Mouse (Mus musculus): ENCODE data around the gene Igsf23. TPM values are rescaled to one million over a fixed set of nuclear protein-coding genes. Genes with fewer than 3 reads are reported as not detected.
"Not testable (repeated sequence)": the region's sequence is repeated elsewhere in the genome, so short reads cannot be mapped to it uniquely, and the experiment has no call there.

Gene Igsf23
- polyA plus RNA-seq, 1 experiment from 2014 or later: not detected

DNA sequence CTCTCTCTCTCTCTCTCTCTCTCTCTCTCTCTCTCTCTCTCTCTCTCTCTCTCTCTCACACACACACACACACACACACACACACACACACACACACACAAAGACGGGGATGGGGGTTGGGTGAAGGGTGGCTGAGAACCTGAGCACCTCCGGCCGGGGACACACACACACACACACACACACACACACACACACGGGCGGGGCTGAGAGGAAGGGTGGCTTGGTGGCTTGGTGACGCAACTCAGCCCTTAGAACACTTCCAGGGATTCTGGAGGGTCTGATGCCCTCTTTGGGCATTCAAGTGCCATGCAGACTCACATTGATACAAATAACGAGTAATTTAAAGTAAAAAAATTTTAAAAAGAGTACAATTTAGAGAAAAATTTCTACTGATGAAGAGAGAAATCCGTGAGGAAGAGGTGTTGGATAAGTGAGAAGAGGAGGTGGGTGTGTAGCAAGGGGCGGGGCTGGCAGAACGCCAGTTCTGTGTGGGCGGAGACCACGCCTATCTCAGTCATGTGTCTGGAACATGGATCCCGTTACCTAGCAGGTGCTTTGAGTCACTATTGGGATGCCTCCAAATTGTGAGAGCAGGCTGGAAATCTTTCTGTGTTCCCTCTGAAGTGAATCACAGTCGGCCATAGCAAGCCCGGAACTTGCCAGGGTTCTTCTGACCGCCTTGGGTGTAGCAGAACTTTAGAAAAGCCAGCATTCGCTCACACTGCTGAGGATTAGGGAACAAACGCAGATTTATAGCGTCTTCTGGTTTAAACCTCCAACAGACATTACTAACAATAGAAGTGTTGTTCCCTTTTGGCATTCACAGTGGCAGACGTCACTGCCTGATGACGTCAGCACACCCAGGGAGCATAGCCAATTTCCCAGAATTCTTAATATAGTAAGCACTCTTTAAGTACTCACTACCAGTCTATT, 17.4 kb downstream of the Igsf23 start:
- H3K27ac ChIP-seq: no peak overlapping the region
- H3K4me3 ChIP-seq (replicated peaks): peak overlapping the region; percentile 21
- H3K36me3 ChIP-seq: no peaks in the 10 kb centered on the region
- 29% methylated on average over 21 of the region's 21 CpGs for WGBS
- H3K27me3 ChIP-seq: no peaks in the 10 kb centered on the region; the same call in 1 of the 2 replicates
- no peaks in the 10 kb centered on the region for H3K9me3 ChIP-seq
- peak; percentile 70 for ATAC-seq
- peak overlapping the region; percentile 44 for H3K4me2 ChIP-seq (replicated peaks)
- H3K4me1 ChIP-seq (replicated peaks): peaks cover 3% of the 10 kb centered on the region
- no peak overlapping the region for H3K9ac ChIP-seq (replicated peaks)

DNA sequence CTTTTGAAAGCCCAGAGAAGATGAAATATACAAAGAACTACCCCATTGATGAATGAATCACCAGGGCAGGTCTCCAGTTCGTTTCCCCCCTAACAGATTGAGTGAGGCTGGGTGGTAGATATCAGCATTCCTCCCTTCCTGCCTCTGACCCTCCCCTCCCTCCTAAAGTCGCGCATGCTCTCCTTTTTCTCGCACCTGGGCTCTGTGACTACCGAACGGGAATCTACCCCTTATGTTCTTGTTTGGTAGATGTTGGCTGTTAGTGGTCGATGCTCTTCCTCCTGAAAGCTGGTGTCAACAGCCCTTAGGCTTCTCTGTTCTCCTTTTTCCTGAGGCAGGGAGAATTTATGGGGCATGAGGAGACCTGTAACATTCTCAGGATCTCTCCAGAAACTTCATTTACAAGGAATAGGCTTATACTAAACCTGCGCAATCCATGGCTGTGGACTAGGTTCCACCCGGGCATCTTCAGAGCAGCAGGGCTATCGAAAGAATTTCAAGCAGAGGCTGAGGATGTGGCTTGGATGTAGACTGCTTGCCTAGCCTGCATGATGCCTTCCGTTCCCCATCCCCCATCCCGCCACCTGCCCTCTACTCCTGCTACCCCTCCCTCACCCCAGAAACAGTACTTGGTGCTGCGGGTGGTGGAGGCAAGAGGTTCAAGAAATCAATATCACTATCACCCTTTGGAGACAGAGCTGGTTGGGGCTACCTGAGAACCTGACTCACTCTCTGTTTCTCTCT, 18.3 kb downstream of the Igsf23 start:
- WGBS: 28% methylated on average over 13 of the region's 13 CpGs
- no peak overlapping the region for H3K27ac ChIP-seq
- no peaks in the 10 kb centered on the region for H3K36me3 ChIP-seq
- no peaks in the 10 kb centered on the region for H3K9me3 ChIP-seq
- peak overlapping the region; percentile 44; the same call in 1 of the 2 replicates for H3K4me2 ChIP-seq (replicated peaks)
- H3K9ac ChIP-seq (replicated peaks): no peak overlapping the region
- peaks cover 3% of the 10 kb centered on the region for H3K4me1 ChIP-seq (replicated peaks)
- no peak overlapping the region for H3K4me3 ChIP-seq (replicated peaks)
- no peaks in the 10 kb centered on the region; the same call in 1 of the 2 replicates for H3K27me3 ChIP-seq
- ATAC-seq: peak; percentile 37; the same call in 1 of the 2 replicates

DNA sequence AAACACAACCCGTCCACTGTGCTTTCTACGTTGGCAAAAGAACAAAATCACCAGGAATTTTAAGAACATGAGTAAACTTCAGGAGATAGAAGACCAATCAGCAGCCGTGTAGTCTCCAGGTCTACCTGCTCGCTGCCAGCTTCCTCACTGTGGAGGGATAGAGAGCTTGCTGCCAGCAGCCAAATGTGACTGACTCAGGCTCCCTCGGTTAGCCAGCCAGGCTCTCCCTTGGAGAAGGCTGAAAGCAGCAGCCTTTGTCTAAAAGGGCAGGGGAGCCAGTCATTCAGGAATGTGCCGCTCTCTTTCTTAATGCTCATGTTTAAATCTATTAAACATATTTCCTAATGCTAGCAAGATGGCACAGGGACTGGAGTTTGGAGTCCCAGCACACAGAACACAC, 20.1 kb downstream of the Igsf23 start:
- H3K4me3 ChIP-seq (replicated peaks); ATAC-seq; H3K27me3 ChIP-seq; H3K4me2 ChIP-seq (replicated peaks); H3K27ac ChIP-seq; H3K4me1 ChIP-seq (replicated peaks); H3K36me3 ChIP-seq; H3K9ac ChIP-seq (replicated peaks); H3K9me3 ChIP-seq: not testable (repeated sequence)
- WGBS: 80% methylated on average over 6 of the region's 6 CpGs

DNA sequence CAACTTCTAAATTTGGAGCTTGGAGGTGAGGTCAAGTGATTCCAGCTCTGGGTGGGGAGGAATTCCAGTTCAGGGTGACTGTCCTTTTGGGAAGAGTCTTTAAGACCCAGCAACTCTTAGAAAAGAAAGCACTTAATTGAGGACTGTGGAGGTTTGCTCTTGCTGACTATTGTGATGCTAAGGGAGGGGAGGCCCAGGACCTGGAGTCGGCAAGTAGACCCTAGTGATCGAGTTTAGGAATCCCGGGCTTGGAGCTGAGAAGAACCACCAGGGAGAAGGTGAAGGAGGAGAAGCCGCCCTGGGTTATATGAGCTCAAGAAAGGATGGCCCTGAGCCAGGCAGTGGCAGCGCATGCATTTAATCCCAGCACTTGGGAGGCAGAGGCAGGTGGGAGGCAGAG, 22.1 kb downstream of the Igsf23 start:
- H3K27me3 ChIP-seq: no peaks in the 10 kb centered on the region; the same call in 1 of the 2 replicates
- no peak overlapping the region for H3K9ac ChIP-seq (replicated peaks)
- peaks cover 5% of the 10 kb centered on the region for H3K4me1 ChIP-seq (replicated peaks)
- H3K27ac ChIP-seq: no peak overlapping the region
- H3K4me2 ChIP-seq (replicated peaks): no peak overlapping the region
- ATAC-seq: no peak
- WGBS: 63% methylated on average over 5 of the region's 5 CpGs
- no peaks in the 10 kb centered on the region for H3K36me3 ChIP-seq
- H3K4me3 ChIP-seq (replicated peaks): no peak overlapping the region
- no peaks in the 10 kb centered on the region for H3K9me3 ChIP-seq

DNA sequence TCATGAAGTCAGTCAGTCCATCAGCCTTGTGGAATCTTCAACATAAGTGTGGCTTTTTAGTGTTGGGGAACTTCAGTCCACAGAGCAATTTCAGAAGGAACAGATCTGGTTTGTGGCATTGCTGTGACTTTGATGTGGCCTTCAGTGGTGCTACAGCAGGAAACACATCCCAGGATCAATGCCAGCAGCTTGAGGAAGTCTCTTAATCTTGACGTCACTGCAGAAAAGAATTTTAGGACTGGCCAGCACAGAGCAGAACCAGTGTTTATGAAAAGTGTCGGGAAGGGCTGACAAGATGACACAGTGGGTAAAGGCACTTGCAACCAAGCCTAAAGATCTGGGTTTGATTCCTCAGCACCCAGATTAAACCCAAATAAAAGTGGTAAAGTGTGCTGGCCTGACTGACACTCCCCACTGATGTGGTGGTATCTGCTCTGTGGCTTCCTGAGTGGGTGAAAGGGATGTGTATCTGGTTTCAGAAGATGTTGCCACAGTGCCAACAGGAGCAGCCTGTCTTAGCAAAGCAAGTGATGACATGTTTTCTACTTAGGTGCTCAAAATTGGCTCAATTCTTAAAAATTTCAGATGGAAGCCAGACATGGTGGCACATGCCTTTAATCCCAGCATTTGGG, 23.6 kb downstream of the Igsf23 start:
- no peaks in the 10 kb centered on the region for H3K27me3 ChIP-seq
- H3K9me3 ChIP-seq: no peaks in the 10 kb centered on the region
- no peak overlapping the region for H3K4me2 ChIP-seq (replicated peaks)
- H3K27ac ChIP-seq: no peak overlapping the region
- no peak for ATAC-seq
- H3K9ac ChIP-seq (replicated peaks): no peak overlapping the region
- no peak overlapping the region for H3K4me3 ChIP-seq (replicated peaks)
- 0 out of 2 replicates have a peak, but pooled peaks cover 2% of the 10 kb centered on the region for H3K4me1 ChIP-seq (replicated peaks)
- WGBS: 89% methylated on average over 2 of the region's 2 CpGs
- H3K36me3 ChIP-seq: no peaks in the 10 kb centered on the region

DNA sequence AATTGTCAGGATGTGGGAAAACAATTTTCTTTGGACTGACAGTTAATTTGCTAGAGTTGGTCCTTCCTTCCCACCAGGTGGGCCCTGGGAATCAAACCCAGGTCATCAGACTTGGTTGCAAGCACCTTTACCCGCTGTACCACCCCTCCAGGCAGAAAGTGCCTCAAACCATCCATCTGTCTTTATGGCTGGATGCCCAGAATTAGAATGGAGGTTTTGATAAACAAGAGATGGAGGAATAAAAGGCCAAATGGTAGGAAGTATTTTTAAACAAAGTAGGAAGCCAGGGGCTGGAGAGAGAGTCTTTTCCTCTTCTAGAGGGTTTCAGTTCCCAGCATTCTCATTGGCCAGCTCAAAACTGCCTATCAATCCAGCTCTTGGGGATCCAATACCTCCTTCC, 25.2 kb downstream of the Igsf23 start:
- ATAC-seq: no peak
- Histone ChIP-seq H3K4me1 (replicated peaks) (0 out of 2 replicates have a peak, but pooled peaks cover 2% of the 10 kb centered on the region), H3K9me3 (no peaks in the 10 kb centered on the region), H3K36me3 (no peaks in the 10 kb centered on the region), H3K4me2 (replicated peaks) (no peak overlapping the region), H3K9ac (replicated peaks) (no peak overlapping the region), H3K4me3 (replicated peaks) (no peak overlapping the region), H3K27ac (no peak overlapping the region), H3K27me3 (no peaks in the 10 kb centered on the region)
- WGBS: 76% methylated on average over 1 of the region's 1 CpGs

DNA sequence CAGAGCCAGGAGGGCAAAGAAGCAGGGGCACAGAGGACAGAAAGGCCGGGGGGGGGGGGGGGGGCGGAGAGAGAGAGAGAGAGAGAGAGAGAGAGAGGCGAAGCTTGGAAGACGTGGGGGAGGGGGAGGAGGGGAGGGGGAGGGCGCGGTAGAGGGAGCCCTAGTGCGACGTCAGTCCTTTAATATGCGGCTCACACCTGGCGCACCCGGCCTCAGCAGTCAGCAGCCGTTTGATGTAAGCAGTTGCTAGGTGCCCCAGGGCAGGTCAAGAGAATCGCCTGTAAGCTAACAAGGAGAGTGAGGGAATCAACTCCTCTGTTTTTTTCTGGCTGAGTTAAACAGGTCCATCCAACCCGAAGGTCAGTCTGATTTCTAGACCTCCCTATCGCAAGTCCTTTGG, 26.8 kb downstream of the Igsf23 start:
- Histone ChIP-seq H3K4me2 (replicated peaks) (0 out of 2 replicates have a peak overlapping the region, but pooled peaks have one; percentile 20), H3K9me3 (no peaks in the 10 kb centered on the region), H3K4me1 (replicated peaks) (0 out of 2 replicates have a peak, but pooled peaks cover 2% of the 10 kb centered on the region), H3K27ac (no peak overlapping the region), H3K4me3 (replicated peaks) (no peak overlapping the region), H3K9ac (replicated peaks) (no peak overlapping the region; the same call in 1 of the 2 replicates), H3K27me3 (no peaks in the 10 kb centered on the region), H3K36me3 (no peaks in the 10 kb centered on the region)
- WGBS: 12% methylated on average over 11 of the region's 15 CpGs
- no peak for ATAC-seq

DNA sequence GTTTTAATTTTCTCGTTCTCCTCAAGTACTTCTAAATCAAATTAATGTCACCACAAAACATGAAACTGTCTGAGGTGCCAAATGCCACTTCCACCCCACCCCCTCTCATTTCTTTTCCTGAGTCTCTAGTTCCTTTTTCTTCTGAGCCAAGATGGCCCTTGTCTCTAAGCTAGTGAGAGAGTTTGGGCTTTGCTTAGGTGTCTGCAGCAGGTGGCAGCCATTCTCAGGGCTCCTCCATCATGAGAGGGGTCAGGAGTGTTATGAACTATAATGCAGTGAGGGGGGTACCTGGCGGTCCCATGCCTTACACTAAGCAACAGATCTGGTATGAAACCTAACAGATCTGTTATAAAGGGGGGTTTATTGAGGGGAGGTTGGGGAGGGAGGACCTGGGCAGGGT, 27.2 kb downstream of the Igsf23 start:
- 58% methylated on average over 2 of the region's 2 CpGs for WGBS
- ATAC-seq: no peak
- Histone ChIP-seq H3K27ac (no peak overlapping the region), H3K4me3 (replicated peaks) (no peak overlapping the region), H3K9ac (replicated peaks) (no peak overlapping the region), H3K4me2 (replicated peaks) (0 out of 2 replicates have a peak overlapping the region, but pooled peaks have one; percentile 20), H3K27me3 (no peaks in the 10 kb centered on the region), H3K4me1 (replicated peaks) (0 out of 2 replicates have a peak, but pooled peaks cover 2% of the 10 kb centered on the region), H3K9me3 (no peaks in the 10 kb centered on the region), H3K36me3 (no peaks in the 10 kb centered on the region)

DNA sequence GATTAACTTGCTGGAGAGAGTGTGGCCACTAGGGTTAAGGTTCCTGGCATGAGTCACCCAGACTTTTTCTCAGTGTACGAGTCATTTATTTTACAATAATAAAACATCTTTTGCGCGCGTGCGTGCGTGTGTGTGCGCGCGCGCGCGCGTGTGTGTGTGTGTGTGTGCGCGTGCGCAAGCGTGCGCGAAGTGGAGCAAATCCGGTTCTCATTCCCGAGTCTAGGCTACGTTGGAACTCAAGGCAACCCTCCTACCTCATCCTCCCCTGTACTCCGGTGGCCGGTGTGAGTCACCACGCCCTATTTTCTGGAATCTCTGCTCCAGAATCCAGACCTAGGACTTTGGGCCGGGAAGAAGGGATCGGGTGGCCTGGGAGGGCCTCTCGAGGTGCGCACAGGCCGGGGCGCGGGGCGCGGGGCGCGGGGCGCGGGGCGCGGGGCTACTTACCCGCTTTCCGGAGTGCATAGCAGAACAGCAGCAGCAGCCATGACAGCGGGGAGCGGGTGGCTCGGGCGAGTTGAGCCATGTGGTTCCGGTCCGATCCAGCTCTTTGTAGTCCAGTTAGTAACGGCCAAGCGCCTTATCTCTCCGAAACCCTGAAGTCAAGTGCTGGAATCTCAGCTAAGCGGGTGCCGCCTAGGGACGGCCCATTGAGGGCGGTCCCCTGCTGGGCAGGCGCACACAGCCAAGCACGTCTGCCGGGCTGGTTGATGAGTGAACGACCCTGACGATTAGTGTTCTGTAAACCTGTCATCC, 29.9 kb downstream of the Igsf23 start, which contains the start of gene Pvr:
Gene Pvr, minus strand, starts transcription at position 655 of the 756 bp plus-strand sequence.
- ATAC-seq: peak; percentile 86
- 0 out of 2 replicates have a peak, but pooled peaks cover 2% of the 10 kb centered on the region for H3K4me1 ChIP-seq (replicated peaks)
- peak within 1 kb of the TSS; percentile 61 for H3K4me3 ChIP-seq (replicated peaks)
- H3K27ac ChIP-seq: peak within 1 kb of the TSS; percentile 82
- H3K4me2 ChIP-seq (replicated peaks): peak within 1 kb of the TSS; percentile 68
- no peaks in the 10 kb centered on the region for H3K27me3 ChIP-seq
- peaks cover 11% of the 10 kb centered on the region for H3K36me3 ChIP-seq
- 1% methylated on average over 60 of the region's 60 CpGs for WGBS
- H3K9me3 ChIP-seq: no peaks in the 10 kb centered on the region
- peak within 1 kb of the TSS; percentile 71 for H3K9ac ChIP-seq (replicated peaks)

DNA sequence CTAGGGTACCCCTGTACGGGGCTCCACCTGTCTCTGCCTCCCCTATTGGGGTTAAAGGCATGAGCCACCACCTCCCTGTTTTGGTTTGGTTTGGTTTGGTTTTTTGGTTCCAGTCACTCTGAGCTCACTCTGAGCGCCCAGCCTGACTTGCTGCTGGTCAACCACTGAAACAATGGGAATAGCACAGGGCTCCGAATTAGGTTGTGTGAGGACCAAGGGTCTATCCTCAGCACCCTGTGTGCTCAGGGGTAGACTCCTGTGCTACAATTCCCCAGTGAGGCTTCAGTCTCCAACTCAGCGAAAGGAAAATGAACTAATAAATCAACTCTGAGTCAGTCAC, 30.4 kb downstream of the Igsf23 start:
- Histone ChIP-seq H3K27ac (peak overlapping the region; percentile 82; the same call in 1 of the 2 replicates), H3K4me1 (replicated peaks) (0 out of 2 replicates have a peak, but pooled peaks cover 2% of the 10 kb centered on the region), H3K9me3 (no peaks in the 10 kb centered on the region), H3K4me3 (replicated peaks) (peak overlapping the region; percentile 61), H3K36me3 (peaks cover 11% of the 10 kb centered on the region), H3K4me2 (replicated peaks) (peak overlapping the region; percentile 68), H3K9ac (replicated peaks) (peak overlapping the region; percentile 71; the same call in 1 of the 2 replicates), H3K27me3 (no peaks in the 10 kb centered on the region)
- 36% methylated on average over 4 of the region's 4 CpGs for WGBS
- ATAC-seq: peak; percentile 51

DNA sequence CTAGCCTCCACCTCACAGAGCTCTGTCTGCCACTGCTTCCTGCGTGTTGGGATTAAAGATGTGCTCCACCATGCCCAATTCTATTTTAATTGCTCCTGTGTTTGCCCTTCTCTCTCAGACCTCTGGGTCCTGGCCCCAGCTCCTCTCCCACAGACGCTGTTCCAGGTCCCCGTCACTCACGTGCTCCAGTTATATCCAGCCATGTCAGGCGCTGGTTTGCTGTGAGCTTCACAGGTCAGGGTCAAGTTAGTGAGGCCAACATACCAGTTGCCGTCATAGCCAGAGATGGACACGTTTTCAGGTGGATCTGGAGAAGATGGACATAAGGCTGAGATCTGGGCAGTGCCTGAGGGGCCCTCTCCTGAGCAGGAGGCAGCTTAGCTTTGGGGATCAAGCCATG, 36.0 kb downstream of the Igsf23 start:
- Histone ChIP-seq H3K36me3 (peaks cover 17% of the 10 kb centered on the region), H3K9me3 (no peaks in the 10 kb centered on the region), H3K4me2 (replicated peaks) (no peak overlapping the region), H3K9ac (replicated peaks) (no peak overlapping the region), H3K4me1 (replicated peaks) (no peaks in the 10 kb centered on the region), H3K4me3 (replicated peaks) (no peak overlapping the region), H3K27ac (no peak overlapping the region), H3K27me3 (no peaks in the 10 kb centered on the region)
- ATAC-seq: no peak
- 95% methylated on average over 7 of the region's 7 CpGs for WGBS

Measured in midbrain, embryonic 13.5 days (tissue).